Comparison of ENCODE assay signal across 8 mouse cellular contexts in genomic region chr8:124284984-124285576, GRCm38 (mm10). TPM values are rescaled to one million over a fixed set of nuclear protein-coding genes. Genes with fewer than 3 reads are reported as not detected.
A peak's percentile ranks its signal among the peaks of the same experiment; 100 is the strongest.
DNase-seq lines count a peak whose midpoint lies in the region; ATAC-seq and TF ChIP-seq lines count a peak whose summit lies in the region.

No protein-coding gene starts in this region.

- peak; percentile 78 for DNase-seq in kidney, adult 11 months
- peak; percentile 55 for DNase-seq in gastrocnemius, postnatal 10 days
- peak; percentile 57 for DNase-seq in midbrain, postnatal 0 days (ENCODE audit: low spot score)
- no peak for DNase-seq in T-cell, adult 2 months (ENCODE audit: low spot score)
- DNase-seq in embryo, embryonic 10.5 days (ENCODE audit: low spot score): no peak
- DNase-seq in ovary, postnatal 36 days (ENCODE audit: low spot score): no peak

- H3K4me2 ChIP-seq in kidney, embryonic 14.5 days (replicated peaks; ENCODE audit: low read depth, low read length): no peak overlapping the region
- no peak overlapping the region for H3K4me2 ChIP-seq in intestine, embryonic 15.5 days (replicated peaks)
- no peak overlapping the region for H3K4me2 ChIP-seq in midbrain, postnatal 0 days (ENCODE audit: low read depth, low read length, poor library complexity, severe bottlenecking)

- no peak overlapping the region; the same call in 1 of the 2 replicates for H3K9ac ChIP-seq in kidney, embryonic 14.5 days (ENCODE audit: low read depth, low read length)
- H3K9ac ChIP-seq in intestine, embryonic 15.5 days: no peak overlapping the region
- no peak overlapping the region for H3K9ac ChIP-seq in midbrain, postnatal 0 days (replicated peaks; ENCODE audit: low read length, poor library complexity, severe bottlenecking)

- H3K9me3 ChIP-seq in kidney, embryonic 14.5 days (ENCODE audit: control insufficient read depth, low read length): no peaks in the 10 kb centered on the region
- H3K9me3 ChIP-seq in intestine, embryonic 15.5 days: no peaks in the 10 kb centered on the region
- H3K9me3 ChIP-seq in midbrain, postnatal 0 days (ENCODE audit: low read length): no peaks in the 10 kb centered on the region

- H3K4me1 ChIP-seq in kidney, embryonic 14.5 days (ENCODE audit: control insufficient read depth, insufficient read depth, low read length): peaks cover 48% of the 10 kb centered on the region
- peaks cover 53% of the 10 kb centered on the region for H3K4me1 ChIP-seq in intestine, embryonic 15.5 days (replicated peaks)
- H3K4me1 ChIP-seq in midbrain, postnatal 0 days (ENCODE audit: insufficient read depth, low read length): peaks cover 41% of the 10 kb centered on the region

- WGBS in kidney, embryonic 14.5 days: 44% methylated on average over 9 of the region's 9 CpGs
- WGBS in intestine, embryonic 15.5 days: 43% methylated on average over 9 of the region's 9 CpGs
- 10% methylated on average over 9 of the region's 9 CpGs for WGBS in midbrain, postnatal 0 days

- H3K4me3 ChIP-seq in kidney, embryonic 14.5 days (ENCODE audit: low read length): no peak overlapping the region
- no peak overlapping the region for H3K4me3 ChIP-seq in intestine, embryonic 15.5 days (replicated peaks)
- H3K4me3 ChIP-seq in midbrain, postnatal 0 days (ENCODE audit: low read depth, low read length): no peak overlapping the region

- no peak overlapping the region; the same call in 1 of the 2 replicates for H3K27ac ChIP-seq in kidney, embryonic 14.5 days (ENCODE audit: low read depth, low read length)
- peak overlapping the region; percentile 36 for H3K27ac ChIP-seq in intestine, embryonic 15.5 days
- H3K27ac ChIP-seq in midbrain, postnatal 0 days (ENCODE audit: low read depth, low read length): peak overlapping the region; percentile 73

- TF ChIP-seq CTCF in midbrain, postnatal 0 days (IDR thresholded peaks at IDR 0.05): no peak

- no peaks in the 10 kb centered on the region for H3K27me3 ChIP-seq in kidney, embryonic 14.5 days (ENCODE audit: control insufficient read depth, insufficient read depth, low read length)
- no peaks in the 10 kb centered on the region for H3K27me3 ChIP-seq in intestine, embryonic 15.5 days (replicated peaks)
- no peaks in the 10 kb centered on the region for H3K27me3 ChIP-seq in midbrain, postnatal 0 days (ENCODE audit: insufficient read depth, low read length)

- ATAC-seq in kidney, embryonic 14.5 days (ENCODE audit: low FRiP score, low TSS enrichment): no peak
- ATAC-seq in intestine, embryonic 15.5 days: peak; percentile 54
- ATAC-seq in midbrain, postnatal 0 days (ENCODE audit: low FRiP score): 0 out of 2 replicates have a peak, but pooled peaks have one; percentile 21

- H3K36me3 ChIP-seq in kidney, embryonic 14.5 days (ENCODE audit: control insufficient read depth, insufficient read depth, low read length): no peaks in the 10 kb centered on the region
- H3K36me3 ChIP-seq in intestine, embryonic 15.5 days: no peaks in the 10 kb centered on the region
- H3K36me3 ChIP-seq in midbrain, postnatal 0 days (ENCODE audit: insufficient read depth, low read length): no peaks in the 10 kb centered on the region

RNA-seq across cellular contexts. Expression of gene Galnt2, which starts 53.9 kb away (rescaled TPM):
- polyA plus RNA-seq in kidney, embryonic 14.5 days (2014; fragmentation: Nextera tagmentation; extraction: Ambion mirVana): 41.6 and 57.7 TPM in 2 replicates
- 10 to 100 TPM; 40.8 to 46.3 TPM for total RNA-seq in gastrocnemius, postnatal 10 days (2021)
- polyA plus RNA-seq in intestine, embryonic 15.5 days (2015; fragmentation: Nextera tagmentation; extraction: Ambion mirVana): 58.8 and 66.9 TPM in 2 replicates
- total RNA-seq in midbrain, postnatal 0 days (2014; rRNA removed): 51.3 and 80.9 TPM in 2 replicates
- polyA plus RNA-seq in midbrain, postnatal 0 days (2015; fragmentation: Nextera tagmentation; extraction: Ambion mirVana): 65.4 and 66.4 TPM in 2 replicates

Comparison
In these comparisons a context has a peak if more than half of its experiments do, and no peak if none do; other contexts are left out.
1. DNase-seq: peak in kidney, adult 11 months (single experiment), gastrocnemius, postnatal 10 days (single experiment) and midbrain, postnatal 0 days (single experiment); none in T-cell, adult 2 months (single experiment), embryo, embryonic 10.5 days (single experiment) and ovary, postnatal 36 days (single experiment).